7 mouse cellular contexts compared by ENCODE assay signal in genomic region chr13:101695876-101696275, GRCm38 (mm10).
DNase-seq lines count a peak whose midpoint lies in the region; ATAC-seq and TF ChIP-seq lines count a peak whose summit lies in the region.

No protein-coding gene starts in this region.

- POLR2A ChIA-PET in Patski (lab: Charles Lee), result no interaction called here

- 0 out of 2 replicates have a peak overlapping the region, but pooled peaks have one; percentile 44 for H3K27ac ChIP-seq in small intestine, adult 2 months (ENCODE audit: insufficient read depth, low read depth, low read length)

- ATAC-seq in Patski, result no peak
- ATAC-seq in granulocyte monocyte progenitor cell, adult 5-6 weeks (replicated peaks; ENCODE audit: poor library complexity, severe bottlenecking), result peak; percentile 41

- no peak overlapping the region for H3K4me3 ChIP-seq in small intestine, adult 2 months (ENCODE audit: low read depth, low read length)

- in situ Hi-C loops in Patski (cut with MboI; ENCODE audit: low pct_unique_long_range_greater_than_20kb), result loop anchor here (5.0 to 25.0 kb wide), 4 partner anchors 161 to 804 kb away; no protein-coding TSS in a partner anchor

- peak; percentile 77 to 78 for DNase-seq in CD8-positive naive resting alpha-beta T cell, adult 2 months (ENCODE audit: low read depth in 2 of 2, low spot score in 2 of 2)
- no peak for DNase-seq in Patski (ENCODE audit: low read depth, low spot score)
- peak; percentile 92 to 95 for DNase-seq in cerebellum, postnatal 25 days
- DNase-seq in layer of hippocampus, postnatal 10 days (ENCODE audit: low spot score in 2 of 2), result peak; percentile 92
- DNase-seq in lung, postnatal 14 days, result peak; percentile 93

- 4% methylated on average over 7 of the region's 7 CpGs for WGBS in small intestine, adult 2 months

- no peak for TF ChIP-seq POLR2A in small intestine, adult 2 months (IDR thresholded peaks at IDR 0.05; ENCODE audit: low read depth, low read length)

- H3K4me1 ChIP-seq in small intestine, adult 2 months (ENCODE audit: control insufficient read depth, insufficient read depth, insufficient read length, low read length), result peaks cover 14% of the 10 kb centered on the region; the same call in 1 of the 2 replicates

- peak; percentile 73 for TF ChIP-seq CTCF in Patski (IDR thresholded peaks at IDR 0.05)
- no peak for TF ChIP-seq CTCF in small intestine, adult 2 months (IDR thresholded peaks at IDR 0.05; ENCODE audit: extremely low read depth, insufficient read length, insufficient replicate concordance, low read depth, low read length)

- CTCF ChIA-PET in Patski (lab: Charles Lee), result interaction anchor here (0.7 to 2.5 kb wide), 18 partner anchors 9 to 803 kb away, joined by 3 to 12 read pairs (median 3); no protein-coding TSS in a partner anchor

- peaks cover 22% of the 10 kb centered on the region for H3K36me3 ChIP-seq in small intestine, adult 2 months (ENCODE audit: control insufficient read depth, insufficient read depth, low read length)

- H3K27me3 ChIP-seq in Patski, result no peaks in the 10 kb centered on the region
- no peaks in the 10 kb centered on the region for H3K27me3 ChIP-seq in small intestine, adult 2 months (ENCODE audit: control insufficient read depth, insufficient read depth, low read length)
